Mouse (Mus musculus) liver, postnatal 0 days (tissue): Measurements from ENCODE around the gene Adap1. TPM values are rescaled to one million over a fixed set of nuclear protein-coding genes. Genes with fewer than 3 reads are reported as not detected.

Experiments used
- ATAC-seq: fragments of 200-750 bp; cut with Nextera tagmentation; 2 replicates; pipeline ENCODE4 v1.8.0; 2017; ENCODE audit warnings: mild to moderate bottlenecking, moderate library complexity
- DNase-seq: peaks from one replicate; pipeline ENCODE4 v3.0.0-alpha.2; 2016
- H3K27ac ChIP-seq: fragments of 300-500 bp; sonication (generic); 2 replicates; pipeline ENCODE4 v1.5.1; 2014; ENCODE audit warnings: antibody characterized with exemption, moderate library complexity, mild to moderate bottlenecking, low read depth
- H3K27me3 ChIP-seq: fragments of 300-500 bp; sonication (generic); 2 replicates; pipeline ENCODE4 v1.6.1; 2014; ENCODE audit warnings: low read length, control low read depth, mixed read lengths; ENCODE audit not compliant: insufficient read depth
- H3K36me3 ChIP-seq: fragments of 300-500 bp; sonication (generic); replicated peaks from 2 replicates; pipeline ENCODE4 v1.6.1; 2014; ENCODE audit warnings: mild to moderate bottlenecking, control low read depth, low read length, moderate library complexity, mixed read lengths; ENCODE audit not compliant: insufficient read depth
- H3K4me1 ChIP-seq: fragments of 300-500 bp; sonication (generic); 2 replicates; pipeline ENCODE4 v1.6.1; 2014; ENCODE audit warnings: antibody characterized with exemption, mild to moderate bottlenecking, control low read depth; ENCODE audit not compliant: insufficient read depth
- H3K4me2 ChIP-seq: fragments of 300-500 bp; sonication (generic); 2 replicates; pipeline ENCODE4 v1.6.1; 2014; ENCODE audit warnings: low read depth, mild to moderate bottlenecking, low read length, moderate library complexity, mixed read lengths
- H3K4me3 ChIP-seq: fragments of 300-500 bp; sonication (generic); 2 replicates; pipeline ENCODE4 v1.5.1; 2014; ENCODE audit warnings: low read depth, low read length
- H3K9ac ChIP-seq: fragments of 300-500 bp; sonication (generic); replicated peaks from 2 replicates; pipeline ENCODE4 v1.6.1; 2014; ENCODE audit warnings: mild to moderate bottlenecking, moderate library complexity
- H3K9me3 ChIP-seq: fragments of 300-500 bp; sonication (generic); 2 replicates; pipeline ENCODE4 v1.6.1; 2016; ENCODE audit warnings: mild to moderate bottlenecking, control low read depth, low read length, mixed read lengths
- CTCF ChIP-seq: sonication (generic); IDR thresholded peaks from 2 replicates; pipeline ENCODE4 v1.5.1; 2016; ENCODE audit warnings: antibody characterized with exemption, low read depth
- EP300 ChIP-seq: IDR thresholded peaks from 2 replicates; pipeline ENCODE4 v1.6.1; 2016; ENCODE audit warnings: antibody characterized with exemption, low read depth, mild to moderate bottlenecking
- WGBS: fragments of 180-500 bp; shearing (Covaris S2); extraction: QIAGEN DNeasy Blood & Tissue Kit; methylation state at CpG from one replicate; pipeline ENCODE4 v1.1.7; 2014; ENCODE audit not compliant: insufficient replicate concordance; 5-methylcytosine and 5-hydroxymethylcytosine counted together
- polyA plus RNA-seq: library from polyadenylated mRNA; unstranded; fragments of >200 nt; fragmentation: Nextera tagmentation; extraction: Ambion mirVana; gene quantifications from 2 replicates; pipeline ENCODE4 v1.2.1, GENCODE M21; 2015

Adap1 gene
- polyA plus RNA-seq, 1 experiment from 2014 or later: 3.7 TPM

GRCm38 (mm10) chr5:139281373-139282112, 43.9 kb downstream of the Adap1 start:
- Histone ChIP-seq H3K9ac (no peak overlapping the region), H3K27me3 (no peaks in the 10 kb centered on the region), H3K9me3 (no peaks in the 10 kb centered on the region), H3K4me3 (no peak overlapping the region), H3K27ac (no peak overlapping the region), H3K4me2 (no peak overlapping the region), H3K4me1 (peaks cover 21% of the 10 kb centered on the region), H3K36me3 (no peaks in the 10 kb centered on the region; the same call in 1 of the 2 replicates)
- 66% methylated on average over 10 of the region's 11 CpGs for WGBS
- TF ChIP-seq CTCF (no peak), EP300 (no peak)
- DNase-seq (no peak), ATAC-seq (no peak)

DNA sequence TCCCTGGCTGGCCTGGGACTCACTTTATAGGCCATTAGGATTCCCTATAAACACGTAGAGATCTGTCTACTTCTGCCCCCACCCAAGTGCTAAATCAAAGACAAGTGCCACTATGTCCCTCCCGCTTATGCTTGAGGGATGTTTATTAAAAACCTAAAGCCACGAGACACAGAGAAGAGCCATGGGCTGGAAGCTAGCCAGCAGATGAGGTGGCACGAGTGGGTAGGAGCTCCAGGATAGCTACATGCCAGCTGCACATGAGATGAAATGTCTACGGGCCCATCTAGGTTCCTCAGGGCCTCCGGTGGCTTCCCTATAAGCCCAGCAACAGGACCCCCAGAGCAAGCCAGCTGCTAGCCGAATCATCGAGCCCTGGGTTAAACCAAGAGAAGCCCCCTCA, 48.1 kb downstream of the Adap1 start:
- ATAC-seq (no peak), DNase-seq (no peak)
- Histone ChIP-seq H3K4me3 (no peak overlapping the region), H3K27me3 (no peaks in the 10 kb centered on the region), H3K36me3 (no peaks in the 10 kb centered on the region; the same call in 1 of the 2 replicates), H3K4me2 (no peak overlapping the region), H3K9me3 (no peaks in the 10 kb centered on the region), H3K27ac (no peak overlapping the region), H3K9ac (no peak overlapping the region), H3K4me1 (no peaks in the 10 kb centered on the region)
- TF ChIP-seq EP300: no peak
- TF ChIP-seq CTCF: no peak
- WGBS: 80% methylated on average over 8 of the region's 8 CpGs

DNA sequence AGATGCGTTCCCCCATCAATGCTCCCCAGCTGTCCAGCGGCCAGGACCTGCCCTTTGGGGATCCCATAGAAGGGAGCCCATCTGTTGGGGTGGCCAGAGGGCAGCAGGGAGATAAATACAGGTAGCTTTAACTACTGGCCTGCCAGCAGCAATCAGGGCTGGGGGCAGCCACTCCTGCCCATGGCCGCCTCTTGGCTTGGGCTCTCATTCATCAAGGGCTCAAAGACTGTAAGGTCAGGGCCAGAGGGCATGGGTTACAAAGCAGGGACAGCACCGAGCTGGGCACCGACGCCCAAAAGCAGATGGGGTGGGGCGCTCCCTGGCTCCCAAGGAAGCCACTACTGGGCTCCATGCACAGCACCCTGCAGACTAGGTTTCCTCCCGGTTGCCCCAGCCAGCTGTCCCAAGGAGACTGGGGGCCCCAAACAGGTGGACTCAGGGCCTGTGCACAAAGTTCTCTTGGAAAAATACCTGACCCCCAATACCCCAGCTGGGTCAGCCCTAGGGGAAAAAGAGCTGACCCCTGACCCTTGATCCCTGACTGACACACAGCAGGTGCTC, 53.3 kb downstream of the Adap1 start:
- WGBS: 60% methylated on average over 8 of the region's 8 CpGs
- Histone ChIP-seq H3K9me3 (no peaks in the 10 kb centered on the region), H3K27ac (no peak overlapping the region), H3K4me3 (no peak overlapping the region), H3K9ac (no peak overlapping the region), H3K27me3 (no peaks in the 10 kb centered on the region), H3K36me3 (peaks cover 22% of the 10 kb centered on the region), H3K4me1 (no peaks in the 10 kb centered on the region), H3K4me2 (no peak overlapping the region)
- TF ChIP-seq EP300: no peak
- no peak for ATAC-seq
- DNase-seq: no peak

DNA sequence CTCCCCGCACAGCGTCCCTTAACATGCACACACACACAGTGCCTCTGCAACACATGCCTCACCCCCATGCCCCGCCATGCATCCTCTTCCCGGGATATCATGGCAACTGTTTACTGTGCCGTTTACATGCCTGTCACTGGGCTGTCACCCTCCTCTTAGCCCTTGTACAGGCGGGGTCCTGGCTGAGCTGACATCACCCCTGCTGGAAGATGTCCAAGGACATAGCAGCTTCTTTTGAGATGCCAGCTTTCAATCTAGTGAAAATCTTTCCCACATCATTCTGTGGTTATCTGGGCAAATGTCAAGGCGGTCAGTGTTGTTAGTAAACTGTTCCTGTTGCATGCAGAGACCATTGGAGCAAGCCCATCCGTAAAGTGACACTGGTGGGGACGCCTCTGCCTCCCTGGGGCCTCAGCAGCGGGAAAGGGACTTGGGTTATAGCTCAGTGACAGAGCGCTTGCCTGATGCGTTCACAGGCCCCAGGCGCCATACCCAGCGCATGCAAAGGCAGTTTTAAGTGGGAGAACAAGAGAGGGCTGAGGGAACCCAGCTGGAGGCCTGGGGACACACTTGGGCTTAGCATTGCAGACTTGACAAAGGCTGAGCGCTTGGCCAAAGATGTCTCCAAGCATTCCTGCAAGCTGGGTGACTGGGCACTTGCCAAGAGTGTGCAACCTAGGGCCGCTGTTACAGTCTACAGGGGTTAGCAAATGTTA, 54.5 kb downstream of the Adap1 start:
- TF ChIP-seq CTCF (no peak), EP300 (no peak)
- Histone ChIP-seq H3K4me3 (no peak overlapping the region), H3K9me3 (no peaks in the 10 kb centered on the region), H3K27ac (no peak overlapping the region), H3K9ac (no peak overlapping the region), H3K36me3 (peaks cover 33% of the 10 kb centered on the region), H3K4me2 (no peak overlapping the region), H3K4me1 (no peaks in the 10 kb centered on the region), H3K27me3 (no peaks in the 10 kb centered on the region)
- ATAC-seq: no peak
- no peak for DNase-seq
- WGBS: 77% methylated on average over 16 of the region's 16 CpGs

- Histone ChIP-seq H3K9ac (no peak overlapping the region), H3K27ac (no peak overlapping the region), H3K36me3 (peaks cover 64% of the 10 kb centered on the region), H3K9me3 (no peaks in the 10 kb centered on the region), H3K4me3 (no peak overlapping the region), H3K27me3 (no peaks in the 10 kb centered on the region), H3K4me1 (no peaks in the 10 kb centered on the region), H3K4me2 (no peak overlapping the region)
- DNase-seq (no peak), ATAC-seq (no peak)
- TF ChIP-seq CTCF (no peak), EP300 (no peak)
- 83% methylated on average over 4 of the region's 4 CpGs for WGBS
Observed at GRCm38 (mm10) chr5:139267661-139268060, 57.8 kb downstream of the Adap1 start.

- no peak overlapping the region for H3K27ac ChIP-seq
- H3K4me3 ChIP-seq: no peak overlapping the region
- H3K36me3 ChIP-seq: peaks cover 64% of the 10 kb centered on the region
Observed at GRCm38 (mm10) chr5:139261403-139261802, 64.0 kb downstream of the Adap1 start.

More at GRCm38 (mm10) chr5:139261403-139261802, 64.0 kb downstream of the Adap1 start:
- Histone ChIP-seq H3K4me2 (no peak overlapping the region), H3K9me3 (no peaks in the 10 kb centered on the region), H3K27me3 (no peaks in the 10 kb centered on the region), H3K9ac (no peak overlapping the region), H3K4me1 (peaks cover 22% of the 10 kb centered on the region)
- 88% methylated on average over 4 of the region's 4 CpGs for WGBS
- no peak for ATAC-seq
- no peak for DNase-seq
- TF ChIP-seq EP300 (no peak), CTCF (no peak)
